Mouse (Mus musculus) small intestine, adult 2 months (tissue): ENCODE results near the gene Ndufa13. TPM values are rescaled to one million over a fixed set of nuclear protein-coding genes. Genes with fewer than 3 reads are reported as not detected.
A peak's percentile ranks its signal among the peaks of the same experiment; 100 is the strongest.

ENCODE experiments used
- H3K27ac ChIP-seq: fragments of 200-500 bp; 2 replicates; pipeline ENCODE4 v1.5.1; 2012; ENCODE audit warnings: low read depth, low read length, control low read depth, inconsistent platforms; ENCODE audit not compliant: insufficient read depth
- H3K27me3 ChIP-seq: fragments of 200-500 bp; 2 replicates; pipeline ENCODE4 v1.6.1; 2012; ENCODE audit warnings: mild to moderate bottlenecking, moderate library complexity, low read length, inconsistent platforms; ENCODE audit not compliant: control insufficient read depth, insufficient read depth
- H3K36me3 ChIP-seq: fragments of 200-500 bp; 2 replicates; pipeline ENCODE4 v1.6.1; 2012; ENCODE audit warnings: mild to moderate bottlenecking, low read length, control low read depth, inconsistent platforms; ENCODE audit not compliant: control insufficient read depth, insufficient read depth
- H3K4me1 ChIP-seq: fragments of 200-500 bp; 2 replicates; pipeline ENCODE4 v1.6.1; 2012; ENCODE audit warnings: low read length, inconsistent platforms, mixed read lengths; ENCODE audit not compliant: control insufficient read depth, insufficient read depth, insufficient read length
- H3K4me3 ChIP-seq: fragments of 200-500 bp; 2 replicates; pipeline ENCODE4 v1.5.1; 2012; ENCODE audit warnings: low read depth, mild to moderate bottlenecking, control low read depth, inconsistent platforms, low read length, moderate library complexity
- CTCF ChIP-seq: fragments of 200-500 bp; IDR thresholded peaks from 2 replicates; pipeline ENCODE4 v1.5.1; 2012; ENCODE audit warnings: low read depth, mild to moderate bottlenecking, control low read depth, inconsistent platforms, low read length, moderate library complexity, mixed read lengths; ENCODE audit not compliant: insufficient replicate concordance, insufficient read length; ENCODE audit errors: extremely low read depth
- POLR2A ChIP-seq: fragments of 200-500 bp; IDR thresholded peaks from 2 replicates; pipeline ENCODE4 v1.6.1; 2012; ENCODE audit warnings: low read depth, mild to moderate bottlenecking, control low read depth, inconsistent platforms, low read length, moderate library complexity
- WGBS: fragments of 180-500 bp; shearing (Covaris S2); methylation state at CpG from one replicate; pipeline ENCODE4 v1.1.7; 2018; 5-methylcytosine and 5-hydroxymethylcytosine counted together
- polyA plus RNA-seq: library from polyadenylated mRNA; depleted of rRNA; stranded (reverse); fragments of >200 nt; gene quantifications from 2 replicates; pipeline ENCODE4 v1.2.3, GENCODE M21; 2012

The Ndufa13 gene
- polyA plus RNA-seq, 1 experiment: 149 TPM

DNA sequence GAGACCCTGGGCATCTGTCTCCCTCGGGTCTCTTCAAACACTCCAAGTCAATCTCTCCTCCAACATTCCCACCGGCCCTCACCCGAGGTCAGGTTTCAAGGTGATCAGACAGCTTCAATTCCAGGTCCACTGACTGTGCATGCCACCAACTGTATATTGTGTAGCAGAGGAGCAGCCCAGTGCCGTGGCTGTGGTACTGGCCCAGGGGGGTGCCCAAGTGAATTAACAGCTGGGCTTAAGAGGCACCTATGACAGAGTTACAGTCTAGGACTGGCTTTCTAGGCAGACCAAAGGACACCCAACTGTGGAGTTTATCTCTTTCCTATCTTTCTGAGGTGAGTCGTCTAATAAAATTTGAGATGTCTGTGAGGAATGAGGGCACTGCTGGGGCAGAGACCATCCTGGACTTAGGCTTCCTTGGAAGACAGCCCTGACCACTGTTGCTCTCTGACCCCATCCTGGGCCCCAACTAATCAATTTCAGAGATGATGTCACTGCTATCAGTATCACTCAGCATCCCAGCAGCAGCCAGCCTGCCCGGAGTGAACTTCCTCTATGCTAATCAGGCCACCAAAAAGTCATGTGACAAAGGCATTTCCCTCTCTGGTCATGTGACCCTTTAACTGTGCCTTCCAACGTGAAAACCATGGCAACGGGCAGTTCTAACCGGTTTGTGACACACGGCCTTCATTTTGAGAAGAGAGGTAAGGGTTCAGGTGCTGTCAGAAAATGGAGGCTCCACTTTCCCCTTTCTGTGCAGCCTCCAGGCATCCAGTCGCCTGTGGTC, 17.7 kb upstream of the Ndufa13 start:
- H3K27me3 ChIP-seq: no peaks in the 10 kb centered on the region
- H3K36me3 ChIP-seq: peaks cover 18% of the 10 kb centered on the region
- H3K4me1 ChIP-seq: peaks cover 14% of the 10 kb centered on the region
- H3K27ac ChIP-seq: peak overlapping the region; percentile 61
- H3K4me3 ChIP-seq: 0 out of 2 replicates have a peak overlapping the region, but pooled peaks have one; percentile 1
- TF ChIP-seq CTCF (no peak), POLR2A (no peak)
- 37% methylated on average over 11 of the region's 11 CpGs for WGBS

DNA sequence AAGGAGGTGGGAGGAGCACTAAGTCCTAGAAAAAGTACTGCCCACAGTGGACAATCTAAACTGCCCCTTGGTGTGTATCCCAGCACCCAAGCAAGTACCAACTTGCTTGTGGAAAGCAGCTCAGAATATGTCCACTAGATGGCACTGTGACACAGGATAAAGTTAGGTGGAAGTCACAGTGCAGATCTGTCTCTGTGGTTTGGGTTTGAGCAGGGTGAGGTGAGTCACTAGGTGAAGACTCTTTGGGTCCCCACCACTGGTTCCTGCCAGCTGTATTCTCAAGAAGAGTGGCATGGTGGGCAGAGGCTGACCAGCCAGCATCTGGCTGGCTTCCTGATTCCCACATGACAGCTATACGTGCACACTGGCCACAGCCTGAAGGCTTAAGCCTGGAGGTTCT, 16.7 kb upstream of the Ndufa13 start:
- Histone ChIP-seq H3K4me3 (no peak overlapping the region), H3K27ac (no peak overlapping the region), H3K27me3 (no peaks in the 10 kb centered on the region), H3K36me3 (peaks cover 29% of the 10 kb centered on the region), H3K4me1 (peaks cover 14% of the 10 kb centered on the region)
- TF ChIP-seq POLR2A (no peak), CTCF (peak; percentile 50; the same call in 1 of the 2 replicates)
- WGBS: 67% methylated on average over 1 of the region's 1 CpGs

DNA sequence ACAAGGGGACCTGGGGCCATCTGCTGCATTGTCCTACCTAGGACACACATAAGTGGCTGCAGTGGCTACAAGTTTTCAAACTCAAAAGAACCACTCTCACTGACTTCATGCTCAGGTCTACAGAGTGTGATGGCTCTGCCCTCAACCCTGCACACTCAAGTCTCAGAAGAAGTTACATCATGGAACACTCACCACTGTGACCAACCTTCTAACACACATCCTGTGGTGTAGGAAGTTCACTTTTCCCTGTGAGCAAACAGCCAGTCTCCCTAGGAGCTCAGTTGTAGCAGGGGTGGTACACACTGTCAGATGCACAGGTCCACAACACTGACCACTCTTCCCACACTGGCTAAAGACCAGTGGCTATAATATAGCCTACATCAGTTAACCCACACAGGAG, 16.1 kb upstream of the Ndufa13 start:
- Histone ChIP-seq H3K4me3 (no peak overlapping the region), H3K36me3 (peaks cover 34% of the 10 kb centered on the region), H3K27me3 (no peaks in the 10 kb centered on the region), H3K4me1 (peaks cover 14% of the 10 kb centered on the region), H3K27ac (no peak overlapping the region)
- no peak for TF ChIP-seq POLR2A
- TF ChIP-seq CTCF: no peak

DNA sequence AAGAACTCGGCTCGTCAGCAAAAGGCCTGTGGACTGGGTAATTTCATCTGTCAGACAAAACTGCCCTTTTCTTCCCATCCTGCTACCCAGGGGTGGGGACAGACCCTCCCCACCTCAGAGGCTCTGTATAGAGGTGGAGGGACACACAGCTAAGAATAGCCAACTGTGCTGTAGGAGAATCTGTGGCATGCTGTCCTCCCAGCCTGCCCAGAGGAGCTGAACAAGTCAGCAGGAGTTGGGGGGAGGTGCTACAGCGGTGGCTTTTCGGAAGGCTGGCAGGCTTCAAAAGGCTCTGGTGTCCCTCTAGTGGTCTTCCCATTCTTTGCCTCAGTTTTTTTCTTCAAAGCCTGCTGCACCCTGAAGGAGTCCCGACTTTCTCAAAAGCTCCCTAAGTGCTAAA, 13.4 kb upstream of the Ndufa13 start:
- peaks cover 6% of the 10 kb centered on the region for H3K4me1 ChIP-seq
- H3K36me3 ChIP-seq: peaks cover 59% of the 10 kb centered on the region
- no peaks in the 10 kb centered on the region for H3K27me3 ChIP-seq
- no peak overlapping the region for H3K4me3 ChIP-seq
- TF ChIP-seq POLR2A (no peak), CTCF (no peak)
- H3K27ac ChIP-seq: no peak overlapping the region
- WGBS: 68% methylated on average over 5 of the region's 5 CpGs

DNA sequence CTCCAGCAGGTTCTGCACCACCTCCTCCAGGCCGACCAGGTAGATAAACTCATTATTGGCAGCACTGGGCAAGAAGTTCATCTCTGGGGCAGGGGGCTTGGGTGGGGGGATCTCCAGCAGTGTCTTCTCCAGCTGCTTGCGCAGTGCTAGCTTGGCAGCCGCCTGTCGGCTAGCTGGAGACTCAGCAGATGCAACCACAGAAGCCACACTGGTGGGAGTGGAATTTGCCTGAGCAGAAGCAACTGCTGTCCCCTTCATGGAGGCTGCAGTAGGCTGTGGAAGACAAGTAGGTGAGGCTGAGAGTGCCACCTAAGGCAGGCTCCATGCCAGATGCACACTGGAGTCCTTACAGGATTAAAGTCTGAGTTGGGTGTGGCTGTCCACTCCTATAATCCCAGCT, 12.2 kb upstream of the Ndufa13 start:
- TF ChIP-seq POLR2A: no peak
- TF ChIP-seq CTCF: no peak
- no peaks in the 10 kb centered on the region for H3K27me3 ChIP-seq
- no peak overlapping the region for H3K4me3 ChIP-seq
- no peaks in the 10 kb centered on the region; the same call in none of the 2 replicates for H3K4me1 ChIP-seq
- WGBS: 82% methylated on average over 4 of the region's 4 CpGs
- H3K27ac ChIP-seq: no peak overlapping the region
- H3K36me3 ChIP-seq: peaks cover 71% of the 10 kb centered on the region

DNA sequence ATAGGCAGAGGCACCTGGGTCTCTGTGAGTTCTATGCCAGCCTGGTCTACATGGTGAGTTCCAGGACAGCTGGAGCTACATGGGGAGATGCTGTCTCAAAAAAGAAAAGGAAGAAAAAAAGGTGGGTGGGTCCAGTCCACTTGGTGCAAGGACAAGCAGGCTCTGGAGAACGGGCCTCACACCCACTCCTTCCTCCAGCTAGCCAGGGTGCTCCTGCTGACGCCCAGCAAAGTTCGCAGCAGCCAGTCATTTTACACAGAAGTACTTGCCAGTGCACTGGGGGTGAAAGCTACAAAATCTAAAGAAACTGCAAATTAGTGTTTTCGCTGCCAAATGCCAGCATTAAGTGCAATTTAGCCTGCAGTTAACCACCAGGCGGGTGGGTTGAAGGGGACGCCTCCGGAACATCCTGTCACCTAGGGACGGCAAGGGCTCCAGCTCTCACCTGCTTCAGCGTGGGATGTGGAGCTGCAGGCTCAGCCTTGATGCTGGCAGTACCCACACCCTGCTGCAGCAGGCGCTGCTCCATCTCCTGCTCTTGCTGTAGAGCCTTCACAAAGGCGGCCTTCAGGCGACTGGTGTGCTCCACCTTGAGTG, 10.2 kb upstream of the Ndufa13 start:
- Histone ChIP-seq H3K36me3 (peaks cover 82% of the 10 kb centered on the region), H3K27me3 (no peaks in the 10 kb centered on the region), H3K27ac (no peak overlapping the region), H3K4me3 (no peak overlapping the region), H3K4me1 (no peaks in the 10 kb centered on the region; the same call in none of the 2 replicates)
- no peak for TF ChIP-seq POLR2A
- no peak for TF ChIP-seq CTCF
- 94% methylated on average over 12 of the region's 12 CpGs for WGBS

DNA sequence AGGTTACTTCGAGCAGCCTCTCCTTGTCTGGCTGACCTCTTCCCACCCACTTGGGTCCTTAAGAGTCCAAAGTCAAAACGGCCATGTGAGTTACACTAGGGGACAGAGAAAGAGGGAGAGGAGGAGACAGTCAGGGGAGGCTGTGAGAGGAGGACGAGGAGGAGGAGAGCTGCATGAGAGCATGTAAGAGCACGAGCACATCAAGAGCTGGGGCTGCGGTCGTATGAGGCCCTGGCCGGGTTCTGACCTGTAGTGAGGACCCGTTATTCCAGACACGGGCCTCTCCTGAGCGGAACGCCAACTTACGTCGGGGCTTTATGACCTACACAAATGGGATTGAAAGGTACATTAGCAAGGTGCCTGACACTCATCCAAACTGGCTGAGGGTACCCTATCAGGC, 9.6 kb upstream of the Ndufa13 start:
- TF ChIP-seq POLR2A: no peak
- TF ChIP-seq CTCF: no peak
- no peaks in the 10 kb centered on the region for H3K27me3 ChIP-seq
- no peak overlapping the region for H3K27ac ChIP-seq
- 93% methylated on average over 13 of the region's 13 CpGs for WGBS
- H3K4me3 ChIP-seq: no peak overlapping the region
- H3K36me3 ChIP-seq: peaks cover 76% of the 10 kb centered on the region
- no peaks in the 10 kb centered on the region; the same call in none of the 2 replicates for H3K4me1 ChIP-seq
